Mouse (Mus musculus) right cerebral cortex, adult 2 months (tissue): ENCODE measurements at regions not wholly inside any gene's neighbourhood (a gene's known extent, or its start where the extent isn't known, plus 50 kb on each side); places are given as distances from the start of the nearest gene placed in this dataset.

Experiments
- DNase-seq, 2 experiments: peaks; one replicate each; pipeline ENCODE4 v3.0.0; 2021 to 2022; ENCODE audit warnings: low spot score in 2 of 2

GRCm38 (mm10) chr10:42068497-42068896 is 50.3 kb upstream of the Armc2 start:
- DNase-seq: no peak
